Mouse (Mus musculus): ENCODE measurements at regions not wholly inside any gene's neighbourhood (a gene's known extent, or its start where the extent isn't known, plus 50 kb on each side); places are given as distances from the start of the nearest gene placed in this dataset.
A peak's percentile ranks its signal among the peaks of the same experiment; 100 is the strongest.
"Not testable (repeated sequence)": the region's sequence is repeated elsewhere in the genome, so short reads cannot be mapped to it uniquely, and the experiment has no call there.

GRCm38 (mm10) chr9:116426269-116426999, 251.3 kb upstream of the Tgfbr2 start:
- peak; percentile 79 for ATAC-seq (replicated peaks; ENCODE audit: poor library complexity)

DNA sequence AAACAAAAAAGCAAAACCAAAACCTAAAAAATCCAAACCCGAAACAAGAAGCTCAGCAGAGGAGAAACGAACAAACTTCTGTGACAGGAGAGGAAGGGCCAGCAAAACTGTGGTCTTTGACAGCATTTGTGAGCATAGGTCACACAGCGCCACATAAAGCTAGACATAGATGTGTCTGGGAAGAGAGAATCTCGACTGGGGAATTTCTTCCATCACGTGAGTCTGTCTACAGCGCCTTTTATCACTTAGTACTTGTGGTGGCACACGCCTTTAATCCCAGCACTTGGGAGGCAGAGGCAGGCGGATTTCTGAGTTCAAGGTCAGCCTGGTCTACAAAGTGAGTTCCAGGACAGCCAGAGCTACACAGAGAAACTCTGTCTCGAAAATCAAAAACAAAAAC, 250.2 kb upstream of the Tgfbr2 start:
- not testable (repeated sequence) for ATAC-seq (replicated peaks; ENCODE audit: poor library complexity)

DNA sequence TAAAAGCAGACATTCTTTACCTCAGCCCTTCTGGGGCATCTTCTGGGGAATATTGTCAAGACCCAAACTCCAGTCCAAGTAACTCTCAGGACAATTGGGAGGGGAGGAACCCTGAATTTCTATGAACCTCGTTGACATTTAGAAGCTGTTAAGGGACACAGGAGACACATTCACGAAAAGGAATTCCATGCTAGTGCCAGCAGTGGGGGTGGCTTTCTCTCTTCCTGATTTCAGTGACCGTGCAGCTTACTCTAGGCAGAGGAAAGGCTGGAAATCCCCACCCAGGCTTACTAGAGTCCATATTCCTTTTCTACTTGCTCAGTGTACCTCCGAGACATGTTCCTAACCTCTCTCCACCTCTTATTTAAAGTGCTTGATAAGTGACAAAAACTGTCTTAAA, 239.9 kb upstream of the Tgfbr2 start:
- no peak for ATAC-seq (replicated peaks; ENCODE audit: poor library complexity)

DNA sequence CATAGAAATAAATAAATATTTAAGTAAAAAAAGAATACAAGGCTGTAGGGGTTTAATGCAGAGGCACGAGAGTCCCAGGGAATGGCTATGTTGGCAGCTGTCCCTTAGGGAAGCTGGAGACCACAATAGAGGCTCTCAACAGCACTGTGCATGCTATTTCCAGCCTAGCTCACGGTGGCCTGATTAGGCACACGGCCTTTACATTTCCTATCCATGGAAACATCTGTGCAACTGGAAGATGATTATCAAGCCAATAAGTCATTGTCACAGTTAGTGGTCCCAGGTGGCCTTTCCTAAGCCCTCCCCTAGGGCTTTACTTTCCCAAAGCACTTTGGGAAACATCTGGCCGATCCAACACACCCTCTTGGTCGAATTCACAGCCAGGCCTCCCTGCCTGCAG, 235.9 kb upstream of the Tgfbr2 start:
- ATAC-seq (replicated peaks; ENCODE audit: poor library complexity): 0 out of 2 replicates have a peak, but pooled peaks have one; percentile 20

DNA sequence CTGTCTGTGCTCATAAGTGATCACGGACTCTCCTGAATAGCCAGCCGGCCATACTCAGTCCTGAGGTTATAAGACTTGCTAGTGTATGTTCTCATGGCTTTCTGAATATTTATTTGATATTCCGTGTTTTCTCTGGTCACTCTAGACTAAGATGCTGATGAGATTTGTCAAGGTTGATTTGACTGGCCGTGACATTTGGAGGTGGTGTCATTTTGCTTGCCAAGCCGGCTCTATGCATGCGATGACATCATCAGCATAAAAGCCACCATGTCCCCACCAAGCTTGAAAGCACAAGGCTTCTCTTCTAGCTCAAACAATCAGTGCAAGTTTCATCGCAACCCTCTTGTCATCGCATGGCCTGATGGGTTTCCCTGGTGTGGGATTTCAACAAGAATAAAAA, 235.3 kb upstream of the Tgfbr2 start:
- ATAC-seq (replicated peaks; ENCODE audit: poor library complexity): no peak

GRCm38 (mm10) chr9:116408116-116408515, 233.0 kb upstream of the Tgfbr2 start:
- ATAC-seq (replicated peaks; ENCODE audit: poor library complexity): no peak

DNA sequence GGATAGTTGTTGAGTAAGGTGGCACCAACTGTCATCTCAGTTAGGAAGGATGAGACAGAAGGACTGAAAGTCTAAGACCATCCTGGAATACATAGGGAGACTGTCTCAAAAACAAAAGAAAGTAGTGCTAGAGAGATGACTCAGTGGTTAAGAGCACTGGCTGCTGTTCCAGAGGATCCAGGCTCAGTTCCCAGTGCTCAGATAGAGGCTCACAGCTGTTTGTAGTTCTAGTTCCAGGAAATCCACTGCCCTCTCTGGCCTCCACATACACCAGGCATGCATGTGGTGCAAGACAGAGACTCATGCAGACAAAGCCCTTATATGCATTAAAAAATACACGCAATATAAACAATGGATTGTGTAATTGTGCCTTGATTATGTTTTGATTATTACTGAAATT, 229.9 kb upstream of the Tgfbr2 start:
- ATAC-seq (replicated peaks; ENCODE audit: poor library complexity): no peak

DNA sequence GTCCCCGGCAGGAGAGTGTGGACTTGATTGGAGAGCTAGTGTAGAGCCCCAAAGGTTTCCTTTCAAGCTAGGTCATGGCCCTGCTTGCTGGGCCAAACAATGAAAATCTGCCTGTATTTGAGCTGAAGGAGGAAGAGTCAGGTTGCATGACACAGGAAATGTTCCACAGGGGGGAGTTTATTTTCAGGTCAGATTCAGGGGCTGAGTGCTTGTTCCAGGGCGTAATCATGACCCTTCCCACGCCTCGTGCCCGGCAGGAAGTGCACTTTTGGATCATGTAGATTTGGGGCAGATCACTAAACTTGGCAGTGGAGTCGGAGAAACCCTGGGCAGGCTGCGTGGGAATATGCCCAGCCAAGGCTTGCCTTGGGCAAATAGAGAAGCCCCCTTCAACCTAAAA, 226.7 kb upstream of the Tgfbr2 start:
- no peak for ATAC-seq (replicated peaks; ENCODE audit: poor library complexity)

DNA sequence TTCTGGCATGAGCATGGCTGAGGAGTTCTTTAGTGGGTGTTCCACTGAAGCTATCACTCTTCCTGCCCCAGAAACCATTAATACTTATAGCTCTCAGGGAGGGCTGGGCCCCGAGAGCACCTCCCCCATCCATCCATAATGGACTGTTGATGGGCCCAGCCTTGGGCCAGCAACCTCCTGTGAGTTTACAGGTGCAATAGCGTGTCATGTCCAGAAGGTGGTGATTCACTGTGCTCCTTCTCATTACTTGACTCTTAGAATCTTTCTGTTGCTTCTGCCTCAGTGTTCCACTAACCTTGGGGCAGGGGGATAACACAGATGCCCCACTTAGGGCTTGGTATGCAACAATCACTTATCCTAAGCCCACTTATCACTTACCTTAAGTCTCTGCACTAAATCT, 225.1 kb upstream of the Tgfbr2 start:
- ATAC-seq (replicated peaks; ENCODE audit: poor library complexity): peak; percentile 71; the same call in 1 of the 2 replicates

DNA sequence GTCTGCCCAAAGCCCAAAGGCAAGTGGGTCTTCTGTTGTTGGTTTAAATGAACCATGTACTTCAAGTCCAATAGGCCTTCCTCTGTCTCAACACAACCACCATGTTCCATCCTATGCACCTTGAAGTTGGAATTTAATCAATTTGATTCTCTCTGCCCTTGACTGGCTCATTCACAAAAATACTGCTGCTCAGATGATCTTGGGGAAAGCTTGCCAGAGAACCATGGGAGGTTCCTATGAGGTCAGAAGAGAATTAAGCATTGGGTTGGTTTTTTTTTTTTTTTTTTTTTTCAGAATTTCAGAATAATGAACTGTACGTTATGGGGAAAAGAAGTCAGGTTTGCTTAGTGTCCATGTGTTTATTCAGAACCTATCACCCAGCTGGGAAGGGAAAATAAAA, 224.1 kb upstream of the Tgfbr2 start:
- no peak for ATAC-seq (replicated peaks; ENCODE audit: poor library complexity)

DNA sequence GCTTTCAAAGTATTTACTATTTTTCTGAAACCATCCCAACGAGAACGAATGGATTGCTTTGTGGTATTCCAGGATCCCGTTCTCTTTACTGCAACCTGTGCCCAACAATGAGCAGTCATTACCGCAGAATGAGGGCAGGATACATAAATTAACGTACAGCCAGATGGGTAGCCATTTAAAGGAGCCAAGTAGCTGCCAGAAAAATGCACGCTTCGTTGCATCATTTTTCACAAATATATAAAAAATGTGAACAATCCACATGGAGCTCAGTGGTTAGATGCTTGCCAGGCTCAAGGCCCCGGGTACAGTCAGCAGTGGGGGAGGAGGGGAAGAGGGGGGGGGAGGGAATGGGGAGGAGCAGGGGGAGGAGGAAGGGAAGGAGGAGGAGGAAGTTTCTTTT, 217.1 kb upstream of the Tgfbr2 start:
- no peak for ATAC-seq (replicated peaks; ENCODE audit: poor library complexity)

GRCm38 (mm10) chr9:116389781-116390180, 214.6 kb upstream of the Tgfbr2 start:
- peak; percentile 54 for ATAC-seq (replicated peaks; ENCODE audit: poor library complexity)

GRCm38 (mm10) chr9:116388863-116389262, 213.7 kb upstream of the Tgfbr2 start:
- ATAC-seq (replicated peaks; ENCODE audit: poor library complexity): no peak

- ATAC-seq (replicated peaks; ENCODE audit: poor library complexity): no peak
These were observed 212.9 kb upstream of the Tgfbr2 start for GRCm38 (mm10) chr9:116388025-116388424.

DNA sequence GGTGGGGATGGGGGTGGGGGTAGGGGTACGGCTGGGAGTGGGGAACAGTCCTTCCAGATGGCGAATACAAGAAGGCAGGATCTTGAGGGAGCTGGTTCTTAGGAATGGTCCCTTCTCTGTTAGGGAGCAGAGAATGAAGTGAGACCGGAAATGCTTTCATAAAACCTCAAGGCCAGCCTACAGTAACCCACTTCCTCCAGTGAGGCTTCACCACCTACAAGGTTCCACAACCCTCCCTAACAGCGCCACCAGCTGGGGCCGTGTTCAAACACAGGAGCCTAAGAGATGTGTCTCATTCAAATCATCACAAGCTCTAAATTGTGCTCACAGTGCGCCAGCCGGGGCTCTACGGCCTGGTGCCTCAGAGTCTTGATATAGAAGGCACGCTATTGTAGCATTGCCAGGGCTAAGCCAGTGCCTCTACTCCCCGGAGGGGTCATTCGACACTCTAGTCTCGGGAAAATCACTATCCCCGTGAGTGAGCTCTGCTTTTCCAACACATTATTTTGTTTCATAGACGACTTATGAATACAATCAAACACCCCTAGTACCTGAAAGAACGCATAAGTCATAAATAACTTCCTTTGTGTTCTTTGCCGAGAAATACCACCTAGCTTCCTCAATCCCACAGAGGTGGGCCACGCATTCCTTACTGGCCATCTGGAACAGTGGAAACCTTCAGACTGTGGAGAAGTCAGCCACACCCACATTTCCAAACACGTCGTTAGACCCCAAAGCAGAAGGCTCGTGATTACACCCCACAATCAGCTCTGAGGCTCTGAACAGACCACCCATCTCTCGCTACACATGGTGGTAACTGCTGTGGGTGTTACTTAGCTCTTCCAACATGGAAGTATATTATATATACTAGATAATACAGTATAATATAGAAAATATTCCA, 209.3 kb upstream of the Tgfbr2 start:
- peak; percentile 91 for ATAC-seq (replicated peaks; ENCODE audit: poor library complexity)

DNA sequence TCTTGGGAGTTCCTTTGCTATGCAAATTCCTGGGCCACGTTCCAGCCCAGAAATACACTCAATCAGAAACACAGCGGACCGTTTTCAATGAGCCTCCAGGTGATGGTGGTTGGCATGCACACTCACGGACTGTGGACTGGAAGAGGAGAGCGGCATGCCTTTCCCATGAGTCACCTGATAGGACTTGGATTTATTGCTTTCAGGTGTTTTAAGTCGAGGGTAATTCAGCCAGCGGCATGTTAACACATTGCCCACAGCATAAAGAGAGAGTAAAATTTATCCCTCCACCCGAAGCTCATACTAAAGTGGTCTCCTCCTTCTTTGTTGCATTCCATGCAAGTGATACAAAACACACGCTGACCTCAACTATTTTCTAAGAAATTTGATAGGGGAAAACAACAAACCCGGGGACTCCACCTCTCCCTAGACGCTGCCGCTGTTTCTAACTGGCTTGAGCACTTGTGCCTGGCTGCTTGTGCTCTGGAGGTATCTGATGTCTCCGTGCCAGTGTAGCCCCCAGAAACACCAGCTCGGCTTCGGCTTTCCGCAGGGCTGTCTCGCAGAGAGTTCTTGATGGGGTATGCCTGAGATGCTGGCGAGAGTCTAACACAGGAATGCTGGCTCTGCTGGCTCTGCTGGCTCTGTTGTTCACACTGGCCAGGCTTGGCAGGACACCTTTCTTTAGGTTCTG, 208.4 kb upstream of the Tgfbr2 start:
- ATAC-seq (replicated peaks; ENCODE audit: poor library complexity): no peak; the same call in 1 of the 2 replicates

- no peak for ATAC-seq (replicated peaks; ENCODE audit: poor library complexity)
These were observed 202.5 kb upstream of the Tgfbr2 start for GRCm38 (mm10) chr9:116377706-116378105.

- ATAC-seq (replicated peaks; ENCODE audit: poor library complexity): peak; percentile 95
These were observed 200.6 kb upstream of the Tgfbr2 start for GRCm38 (mm10) chr9:116375658-116376357.

GRCm38 (mm10) chr9:116374343-116374742, 199.2 kb upstream of the Tgfbr2 start:
- ATAC-seq (replicated peaks; ENCODE audit: poor library complexity): no peak

- no peak for ATAC-seq (replicated peaks; ENCODE audit: poor library complexity)
These were observed 198.2 kb upstream of the Tgfbr2 start for GRCm38 (mm10) chr9:116373396-116373795.

Measured in megakaryocyte progenitor cell, adult 5-6 weeks (primary cell).